Mouse (Mus musculus) hindbrain, embryonic 13.5 days (tissue): ENCODE results near the gene Gm10840. TPM values are rescaled to one million over a fixed set of nuclear protein-coding genes. Genes with fewer than 3 reads are reported as not detected.

Experiments used
- ATAC-seq: fragments of 200-750 bp; cut with Nextera tagmentation; 2 replicates; pipeline ENCODE4 v1.8.0; 2017; ENCODE audit warnings: moderate TSS enrichment; ENCODE audit not compliant: low FRiP score
- H3K27ac ChIP-seq: fragments of 300-500 bp; sonication (generic); 2 replicates; pipeline ENCODE4 v1.5.1; 2015; ENCODE audit warnings: inconsistent platforms, mild to moderate bottlenecking, moderate library complexity
- H3K27me3 ChIP-seq: fragments of 300-500 bp; sonication (generic); 2 replicates; pipeline ENCODE4 v1.6.1; 2015; ENCODE audit warnings: mild to moderate bottlenecking, inconsistent platforms
- H3K36me3 ChIP-seq: fragments of 300-500 bp; sonication (generic); 2 replicates; pipeline ENCODE4 v1.6.1; 2015; ENCODE audit warnings: mild to moderate bottlenecking, inconsistent platforms
- H3K4me1 ChIP-seq: fragments of 300-500 bp; sonication (generic); replicated peaks from 2 replicates; pipeline ENCODE4 v1.6.1; 2015; ENCODE audit warnings: inconsistent platforms
- H3K4me2 ChIP-seq: fragments of 300-500 bp; sonication (generic); 2 replicates; pipeline ENCODE4 v1.6.1; 2015; ENCODE audit warnings: inconsistent platforms, mild to moderate bottlenecking, moderate library complexity
- H3K4me3 ChIP-seq: fragments of 300-500 bp; sonication (generic); 2 replicates; pipeline ENCODE4 v1.5.1; 2015; ENCODE audit warnings: mild to moderate bottlenecking, inconsistent platforms
- H3K9ac ChIP-seq: fragments of 300-500 bp; sonication (generic); 2 replicates; pipeline ENCODE4 v1.6.1; 2015; ENCODE audit warnings: mild to moderate bottlenecking, inconsistent platforms
- H3K9me3 ChIP-seq: fragments of 300-500 bp; sonication (generic); 2 replicates; pipeline ENCODE4 v1.6.1; 2016; ENCODE audit warnings: inconsistent platforms
- WGBS: fragments of 180-500 bp; shearing (Covaris S2); methylation state at CpG from one replicate; pipeline ENCODE4 v1.1.7; 2015; 5-methylcytosine and 5-hydroxymethylcytosine counted together
- polyA plus RNA-seq: library from polyadenylated mRNA; unstranded; fragments of >200 nt; fragmentation: Nextera tagmentation; extraction: Ambion mirVana; gene quantifications from 2 replicates; pipeline ENCODE4 v1.2.1, GENCODE M21; 2015

The Gm10840 gene
- polyA plus RNA-seq, 1 experiment from 2014 or later, result not detected

DNA sequence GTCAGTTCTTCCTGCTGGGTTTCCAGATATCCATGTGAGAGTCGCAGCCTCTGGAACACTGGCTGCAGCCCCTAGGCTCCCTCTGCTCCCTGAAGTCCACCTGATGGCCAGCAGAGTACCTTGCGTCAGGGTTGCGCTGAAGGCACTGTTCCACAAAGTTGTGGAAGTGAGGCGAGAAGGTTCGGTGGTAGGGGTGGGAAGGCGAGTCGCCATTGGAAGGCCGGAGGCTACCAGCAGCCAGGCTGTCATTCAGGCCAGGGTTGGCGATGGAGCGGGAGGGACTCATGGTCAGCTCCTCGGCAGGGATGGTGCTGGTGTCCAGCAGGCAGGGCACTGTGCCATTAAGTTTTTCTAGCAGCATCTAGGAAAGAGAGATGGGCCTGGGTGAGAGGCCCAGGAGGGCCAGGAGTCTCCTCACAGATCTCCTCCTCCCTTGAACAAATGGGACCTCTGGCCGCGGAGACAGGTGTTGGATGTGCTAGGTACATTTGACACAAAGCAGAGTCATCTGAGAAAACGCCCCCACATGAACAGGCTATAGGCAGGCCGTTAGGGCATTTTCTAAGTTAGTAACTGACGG lies 4.0 kb downstream of the Gm10840 start:
- ATAC-seq, result no peak
- 92% methylated on average over 16 of the region's 16 CpGs for WGBS
- no peak overlapping the region for H3K4me3 ChIP-seq
- peaks cover 61% of the 10 kb centered on the region for H3K36me3 ChIP-seq
- H3K4me2 ChIP-seq, result no peak overlapping the region
- H3K27ac ChIP-seq, result no peak overlapping the region
- H3K9ac ChIP-seq, result no peak overlapping the region
- H3K4me1 ChIP-seq, result peaks cover 15% of the 10 kb centered on the region
- H3K27me3 ChIP-seq, result no peaks in the 10 kb centered on the region
- H3K9me3 ChIP-seq, result no peaks in the 10 kb centered on the region

DNA sequence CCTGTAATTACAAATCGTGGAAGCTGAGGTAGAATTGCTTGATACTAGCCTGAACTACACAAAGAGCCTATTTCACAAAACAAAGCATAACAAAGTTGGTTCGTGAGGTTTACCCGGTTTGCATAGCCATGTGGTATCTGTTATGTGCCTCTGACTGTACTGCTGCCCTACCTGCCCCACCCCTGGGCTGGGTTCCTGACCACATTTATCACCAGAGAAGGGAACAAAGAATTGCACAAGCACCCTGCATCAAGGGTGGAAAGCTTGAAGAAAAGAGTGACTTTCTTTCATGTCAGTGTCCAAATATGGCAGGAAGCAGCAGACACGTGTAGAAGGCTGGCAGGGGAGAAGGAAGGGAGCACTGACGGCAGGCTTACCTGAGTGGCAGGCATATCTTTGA lies 6.8 kb downstream of the Gm10840 start:
- no peaks in the 10 kb centered on the region for H3K4me1 ChIP-seq
- H3K27ac ChIP-seq, result no peak overlapping the region
- no peaks in the 10 kb centered on the region for H3K9me3 ChIP-seq
- H3K4me3 ChIP-seq, result no peak overlapping the region
- ATAC-seq, result no peak
- H3K27me3 ChIP-seq, result no peaks in the 10 kb centered on the region
- H3K36me3 ChIP-seq, result peaks cover 78% of the 10 kb centered on the region
- H3K4me2 ChIP-seq, result no peak overlapping the region
- no peak overlapping the region for H3K9ac ChIP-seq
- WGBS, result 90% methylated on average over 5 of the region's 5 CpGs

DNA sequence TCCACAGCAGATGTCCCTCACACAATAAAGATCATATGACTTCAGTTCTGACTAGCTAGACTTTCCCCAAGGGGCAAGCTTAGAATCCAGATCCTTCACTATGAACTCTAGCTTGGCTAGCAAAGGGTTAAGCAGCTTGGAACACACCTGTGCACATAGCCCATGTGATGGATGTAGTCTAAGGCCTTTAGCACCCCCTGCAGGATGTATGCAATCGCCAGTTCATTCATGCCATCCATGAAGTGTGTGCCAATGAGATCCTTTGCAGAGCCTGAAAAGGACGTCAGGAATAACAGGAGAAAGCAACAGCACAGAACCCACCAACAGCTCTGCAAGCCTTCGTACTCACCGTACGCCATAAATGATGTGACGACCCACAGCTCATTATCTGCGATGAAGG lies 10.2 kb downstream of the Gm10840 start:
- 86% methylated on average over 7 of the region's 7 CpGs for WGBS
- H3K36me3 ChIP-seq, result peaks cover 63% of the 10 kb centered on the region
- ATAC-seq, result no peak

DNA sequence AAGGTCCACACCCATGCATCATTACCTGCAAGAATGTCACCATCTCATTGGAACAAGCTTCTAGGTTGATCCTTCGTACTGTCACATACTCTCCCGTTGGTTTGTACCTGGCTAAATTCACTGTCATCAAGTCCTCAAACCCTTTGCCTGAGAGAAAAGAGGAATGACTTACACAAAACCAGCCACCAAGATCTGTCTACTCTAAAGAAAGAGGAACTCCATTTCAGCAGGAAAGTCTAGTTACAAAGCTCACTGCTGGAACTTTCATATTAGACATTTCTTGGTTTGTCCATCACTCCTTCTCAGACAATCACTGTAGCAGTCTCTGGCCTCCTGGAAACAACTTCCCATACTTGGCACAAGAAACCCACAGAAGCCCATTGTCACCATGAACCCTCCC lies 12.6 kb downstream of the Gm10840 start:
- no peak overlapping the region for H3K9ac ChIP-seq
- H3K4me2 ChIP-seq, result no peak overlapping the region
- no peak overlapping the region for H3K4me3 ChIP-seq
- no peaks in the 10 kb centered on the region for H3K27me3 ChIP-seq
- no peaks in the 10 kb centered on the region for H3K9me3 ChIP-seq
- no peak overlapping the region for H3K27ac ChIP-seq
- WGBS, result 96% methylated on average over 2 of the region's 2 CpGs
- peaks cover 40% of the 10 kb centered on the region for H3K36me3 ChIP-seq
- no peaks in the 10 kb centered on the region for H3K4me1 ChIP-seq
- ATAC-seq, result no peak

More for the DNA sequence above, 10.2 kb downstream of the Gm10840 start:
- H3K4me2 ChIP-seq, result no peak overlapping the region
- no peaks in the 10 kb centered on the region for H3K4me1 ChIP-seq
- no peak overlapping the region for H3K27ac ChIP-seq
- H3K4me3 ChIP-seq, result no peak overlapping the region
- no peaks in the 10 kb centered on the region for H3K27me3 ChIP-seq
- no peaks in the 10 kb centered on the region for H3K9me3 ChIP-seq
- no peak overlapping the region for H3K9ac ChIP-seq

- WGBS, result 84% methylated on average over 5 of the region's 5 CpGs
- no peak overlapping the region for H3K4me3 ChIP-seq
- peaks cover 34% of the 10 kb centered on the region for H3K36me3 ChIP-seq
- no peaks in the 10 kb centered on the region for H3K27me3 ChIP-seq
- H3K4me1 ChIP-seq, result no peaks in the 10 kb centered on the region
- no peak for ATAC-seq
- H3K4me2 ChIP-seq, result no peak overlapping the region
- H3K9me3 ChIP-seq, result no peaks in the 10 kb centered on the region
- no peak overlapping the region for H3K27ac ChIP-seq
- no peak overlapping the region for H3K9ac ChIP-seq
Measured at GRCm38 (mm10) chr11:106174372-106174771, 13.7 kb downstream of the Gm10840 start.

- Histone ChIP-seq H3K27me3 (no peaks in the 10 kb centered on the region), H3K4me2 (no peak overlapping the region), H3K27ac (no peak overlapping the region), H3K9me3 (no peaks in the 10 kb centered on the region), H3K36me3 (peaks cover 27% of the 10 kb centered on the region), H3K4me1 (no peaks in the 10 kb centered on the region), H3K4me3 (no peak overlapping the region), H3K9ac (no peak overlapping the region)
- no peak for ATAC-seq
- WGBS, result 83% methylated on average over 3 of the region's 3 CpGs
Measured at GRCm38 (mm10) chr11:106175081-106175480, 14.4 kb downstream of the Gm10840 start.

DNA sequence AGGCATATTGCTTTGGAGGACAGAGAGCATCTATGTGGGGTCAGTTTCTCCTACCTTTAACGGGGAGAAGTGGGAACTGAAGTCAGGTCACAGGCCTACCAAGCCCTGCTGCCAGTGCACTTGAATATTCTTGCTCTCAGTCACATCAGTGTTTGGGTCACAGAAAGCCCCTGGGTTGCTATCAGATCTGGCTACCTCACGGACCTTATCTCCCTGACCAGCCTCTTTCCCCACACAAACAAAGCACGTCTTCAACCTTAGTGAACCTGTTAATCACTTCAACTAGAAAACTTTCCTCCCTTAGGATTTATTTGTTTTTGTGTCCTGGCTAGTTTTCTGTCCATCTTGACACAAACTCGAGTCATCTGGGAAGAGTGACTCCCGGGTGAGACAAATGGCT lies 15.7 kb downstream of the Gm10840 start:
- H3K27me3 ChIP-seq, result no peaks in the 10 kb centered on the region
- no peak overlapping the region for H3K27ac ChIP-seq
- no peaks in the 10 kb centered on the region for H3K9me3 ChIP-seq
- WGBS, result 91% methylated on average over 5 of the region's 5 CpGs
- H3K36me3 ChIP-seq, result peaks cover 20% of the 10 kb centered on the region
- no peak overlapping the region for H3K4me2 ChIP-seq
- no peak for ATAC-seq
- no peak overlapping the region for H3K4me3 ChIP-seq
- H3K9ac ChIP-seq, result no peak overlapping the region
- no peaks in the 10 kb centered on the region for H3K4me1 ChIP-seq

DNA sequence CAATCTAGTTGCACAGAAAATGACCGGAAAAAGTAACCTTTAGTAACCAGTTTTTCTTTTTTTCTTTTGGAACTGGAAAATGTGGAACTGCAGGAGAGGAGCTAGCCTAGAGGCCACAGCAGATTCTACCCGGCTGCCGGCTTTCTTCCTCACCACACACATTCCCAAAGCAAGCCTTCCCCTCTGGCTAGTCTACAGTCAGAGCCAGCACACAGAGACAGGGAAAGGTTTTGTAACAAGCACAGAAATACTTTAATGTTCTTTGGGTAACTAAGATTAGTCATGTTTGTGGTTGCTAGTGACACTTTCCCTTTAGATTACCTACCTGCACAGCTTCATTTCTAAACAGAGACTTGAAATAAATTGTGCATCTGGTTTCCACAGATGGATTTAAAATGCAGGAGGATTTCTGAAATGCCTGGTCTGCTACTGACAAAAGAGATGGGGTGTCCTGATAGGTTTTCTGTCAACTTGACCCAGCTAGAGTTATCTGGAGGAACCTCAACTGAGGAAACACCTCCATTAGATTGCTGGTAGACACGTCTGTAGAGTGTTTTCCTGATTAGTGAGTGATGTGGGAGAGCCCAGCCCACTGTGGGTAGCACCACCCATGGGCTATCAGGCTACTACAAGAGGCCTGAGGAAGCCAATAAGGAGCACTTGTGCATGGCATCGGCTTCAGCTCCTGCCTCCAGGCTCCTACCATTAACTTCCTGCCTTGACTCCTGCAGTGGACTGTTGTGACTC lies 17.6 kb downstream of the Gm10840 start:
- ATAC-seq, result no peak
- Histone ChIP-seq H3K4me2 (no peak overlapping the region), H3K36me3 (peaks cover 23% of the 10 kb centered on the region), H3K4me1 (no peaks in the 10 kb centered on the region), H3K9ac (no peak overlapping the region), H3K4me3 (no peak overlapping the region), H3K9me3 (no peaks in the 10 kb centered on the region), H3K27me3 (no peaks in the 10 kb centered on the region), H3K27ac (no peak overlapping the region)
- WGBS, result 88% methylated on average over 5 of the region's 5 CpGs

DNA sequence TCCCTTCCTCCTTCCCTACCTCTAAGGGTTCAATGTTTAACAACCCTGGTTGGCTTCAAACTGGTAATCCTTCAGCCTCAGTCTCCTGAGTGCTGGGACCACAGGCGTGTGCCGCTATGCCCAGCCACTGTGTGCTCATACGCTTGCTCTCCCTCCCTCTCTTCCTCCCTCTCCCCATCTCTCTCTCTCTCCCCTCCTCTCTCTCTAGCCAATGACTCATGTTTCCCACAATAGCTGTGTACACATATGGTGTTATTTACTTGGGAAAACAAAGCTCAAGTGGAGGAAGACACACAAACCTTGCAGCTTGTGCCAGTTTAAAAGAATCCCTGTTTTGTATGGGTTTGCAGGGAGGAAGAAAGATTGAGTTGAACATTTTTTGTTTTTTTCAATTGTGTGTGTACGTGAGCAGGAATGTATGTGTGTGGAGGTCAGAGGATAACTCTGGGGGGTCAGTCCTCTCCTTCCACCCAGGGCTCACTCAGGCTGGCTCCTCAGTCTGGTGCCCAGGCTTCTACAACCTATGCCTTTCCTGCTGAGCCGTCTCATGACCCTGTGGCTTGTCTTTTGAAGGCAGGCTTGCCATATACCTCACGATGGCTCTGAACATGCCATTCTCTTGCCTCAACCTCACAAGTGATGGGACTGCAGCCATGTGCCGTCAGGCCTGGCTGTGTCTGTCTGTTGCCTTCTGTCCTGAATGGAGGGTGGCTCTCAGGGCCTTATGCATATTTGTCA lies 19.2 kb downstream of the Gm10840 start:
- H3K27me3 ChIP-seq, result no peaks in the 10 kb centered on the region
- H3K27ac ChIP-seq, result no peak overlapping the region
- no peaks in the 10 kb centered on the region for H3K4me1 ChIP-seq
- H3K9me3 ChIP-seq, result no peaks in the 10 kb centered on the region
- no peak for ATAC-seq
- WGBS, result 81% methylated on average over 7 of the region's 7 CpGs
- H3K9ac ChIP-seq, result no peak overlapping the region; the same call in 1 of the 2 replicates
- H3K4me2 ChIP-seq, result no peak overlapping the region
- H3K4me3 ChIP-seq, result no peak overlapping the region
- peaks cover 21% of the 10 kb centered on the region for H3K36me3 ChIP-seq

- ATAC-seq, result no peak
- no peak overlapping the region for H3K4me2 ChIP-seq
- H3K36me3 ChIP-seq, result peaks cover 26% of the 10 kb centered on the region
- H3K4me3 ChIP-seq, result no peak overlapping the region
- no peak overlapping the region for H3K27ac ChIP-seq
- H3K9me3 ChIP-seq, result no peaks in the 10 kb centered on the region
- H3K27me3 ChIP-seq, result no peaks in the 10 kb centered on the region
- WGBS, result 94% methylated on average over 2 of the region's 2 CpGs
- H3K4me1 ChIP-seq, result no peaks in the 10 kb centered on the region
- no peak overlapping the region; the same call in 1 of the 2 replicates for H3K9ac ChIP-seq
Measured at GRCm38 (mm10) chr11:106180449-106180801, 19.8 kb downstream of the Gm10840 start.

DNA sequence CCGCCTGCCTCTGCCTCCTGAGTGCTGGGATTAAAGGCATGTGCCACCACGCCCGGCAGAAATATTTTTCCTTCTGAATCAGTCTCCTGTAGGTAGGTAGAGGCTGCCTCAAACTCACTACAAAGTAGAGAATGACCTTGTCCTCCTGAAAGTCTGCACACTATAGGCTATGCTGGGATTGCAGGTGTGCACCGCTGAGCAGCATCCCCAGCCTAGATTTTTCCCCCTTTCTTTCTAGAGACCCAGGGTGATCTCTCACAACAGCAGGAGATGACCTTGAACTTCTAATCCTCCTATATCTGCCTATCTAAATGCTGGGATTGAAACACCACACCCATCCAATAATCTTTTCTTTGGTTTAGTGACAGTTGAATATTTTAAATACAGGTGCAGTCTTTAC lies 26.7 kb downstream of the Gm10840 start:
- ATAC-seq, result no peak
- peaks cover 19% of the 10 kb centered on the region for H3K36me3 ChIP-seq
- 95% methylated on average over 4 of the region's 4 CpGs for WGBS
- no peaks in the 10 kb centered on the region for H3K27me3 ChIP-seq
- no peak overlapping the region for H3K27ac ChIP-seq
- H3K4me2 ChIP-seq, result no peak overlapping the region
- H3K9me3 ChIP-seq, result no peaks in the 10 kb centered on the region
- H3K4me3 ChIP-seq, result no peak overlapping the region
- peaks cover 3% of the 10 kb centered on the region for H3K4me1 ChIP-seq
- no peak overlapping the region for H3K9ac ChIP-seq

DNA sequence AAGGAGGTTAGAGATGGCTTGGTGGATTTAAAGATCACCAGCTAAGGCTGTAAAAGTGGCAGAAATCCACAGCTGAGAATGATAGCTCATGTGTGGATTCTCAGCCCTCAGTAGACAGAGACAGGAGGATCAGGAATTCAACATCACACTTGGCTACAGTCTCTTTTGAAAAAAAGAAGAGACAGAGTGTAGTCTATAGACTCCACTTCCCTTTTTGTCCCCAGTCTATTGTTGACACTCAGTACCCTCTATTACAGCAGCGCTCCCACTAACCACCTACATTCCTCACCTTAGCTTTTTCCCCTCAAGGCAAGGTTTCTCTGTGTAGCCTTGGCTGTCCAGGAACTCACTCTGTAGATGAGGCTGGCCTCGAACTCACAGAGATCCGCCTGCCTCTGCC lies 31.1 kb downstream of the Gm10840 start:
- Histone ChIP-seq H3K9me3 (no peaks in the 10 kb centered on the region), H3K4me2 (no peak overlapping the region), H3K4me1 (peaks cover 9% of the 10 kb centered on the region), H3K9ac (no peak overlapping the region), H3K27me3 (no peaks in the 10 kb centered on the region), H3K4me3 (no peak overlapping the region), H3K27ac (no peak overlapping the region), H3K36me3 (peaks cover 5% of the 10 kb centered on the region)
- no peak for ATAC-seq
- WGBS, result 94% methylated on average over 3 of the region's 3 CpGs
